Mouse (Mus musculus) liver, adult (tissue): ENCODE measurements around the gene Gm10912.
"Not testable (repeated sequence)": the region's sequence is repeated elsewhere in the genome, so short reads cannot be mapped to it uniquely, and the experiment has no call there.

Experiments used
- GATA4 ChIP-seq: IDR thresholded peaks from 2 replicates; pipeline ENCODE4 v1.6.1; 2014; ENCODE audit warnings: mild to moderate bottlenecking, low read length; ENCODE audit not compliant: insufficient replicate concordance

Gene Gm10912

GRCm38 (mm10) chr2:104065526-104065925 lies at the start of gene Gm10912:
TSS of gene Gm10912 (plus strand) at chr2:104065826.
- not testable (repeated sequence) for TF ChIP-seq GATA4

- no peak for TF ChIP-seq GATA4
Observed at GRCm38 (mm10) chr2:104023096-104023495, 42.5 kb upstream of the Gm10912 start.

- TF ChIP-seq GATA4, result no peak
Observed at GRCm38 (mm10) chr2:104024656-104025055, 41.0 kb upstream of the Gm10912 start.

- no peak for TF ChIP-seq GATA4
Observed at GRCm38 (mm10) chr2:104027458-104028138, 38.0 kb upstream of the Gm10912 start, which contains the start of gene Fbxo3. TSS of gene Fbxo3 (plus strand) at chr2:104027721.

- no peak for TF ChIP-seq GATA4
Observed at GRCm38 (mm10) chr2:104028139-104028723, 37.4 kb upstream of the Gm10912 start, which contains the start of gene 4931422A03Rik. TSS of gene 4931422A03Rik (minus strand) at chr2:104028361.

- no peak for TF ChIP-seq GATA4
Observed at GRCm38 (mm10) chr2:104029074-104029473, 36.6 kb upstream of the Gm10912 start.

- TF ChIP-seq GATA4, result no peak
Observed at GRCm38 (mm10) chr2:104030381-104030780, 35.2 kb upstream of the Gm10912 start.

- no peak for TF ChIP-seq GATA4
Observed at GRCm38 (mm10) chr2:104032056-104032455, 33.6 kb upstream of the Gm10912 start.

- no peak for TF ChIP-seq GATA4
Observed at GRCm38 (mm10) chr2:104034832-104035472, 30.7 kb upstream of the Gm10912 start.

- no peak for TF ChIP-seq GATA4
Observed at GRCm38 (mm10) chr2:104035595-104035994, 30.0 kb upstream of the Gm10912 start.

- TF ChIP-seq GATA4, result no peak
Observed at GRCm38 (mm10) chr2:104036316-104036715, 29.3 kb upstream of the Gm10912 start.

- no peak for TF ChIP-seq GATA4
Observed at GRCm38 (mm10) chr2:104038236-104038635, 27.4 kb upstream of the Gm10912 start.

- TF ChIP-seq GATA4, result no peak
Observed at GRCm38 (mm10) chr2:104041632-104042031, 24.0 kb upstream of the Gm10912 start.

- no peak for TF ChIP-seq GATA4
Observed at GRCm38 (mm10) chr2:104042766-104043165, 22.9 kb upstream of the Gm10912 start.

- no peak for TF ChIP-seq GATA4
Observed at GRCm38 (mm10) chr2:104043624-104044478, 21.8 kb upstream of the Gm10912 start.

GRCm38 (mm10) chr2:104044479-104045080 lies 21.0 kb upstream of the Gm10912 start:
- TF ChIP-seq GATA4, result no peak
